Mouse (Mus musculus) splenic B cell, adult 2 months (primary cell): Measurements from ENCODE around the gene Dbndd1.
"Not testable (repeated sequence)": the region's sequence is repeated elsewhere in the genome, so short reads cannot be mapped to it uniquely, and the experiment has no call there.

Source experiments
- DNase-seq: peaks from one replicate; pipeline ENCODE4 v3.0.0-alpha.2; 2011; ENCODE audit warnings: low read depth, low spot score
- H3K27me3 ChIP-seq: 2 replicates; pipeline ENCODE4 v1.6.1; 2012; ENCODE audit warnings: mild to moderate bottlenecking, low read length, moderate library complexity, mixed read lengths; ENCODE audit not compliant: control insufficient read depth, poor library complexity, insufficient read depth, severe bottlenecking
- H3K36me3 ChIP-seq: 2 replicates; pipeline ENCODE4 v1.6.1; 2012; ENCODE audit warnings: mild to moderate bottlenecking, low read length, moderate library complexity, mixed read lengths; ENCODE audit not compliant: control insufficient read depth, poor library complexity, insufficient read depth, severe bottlenecking

The Dbndd1 gene

DNA sequence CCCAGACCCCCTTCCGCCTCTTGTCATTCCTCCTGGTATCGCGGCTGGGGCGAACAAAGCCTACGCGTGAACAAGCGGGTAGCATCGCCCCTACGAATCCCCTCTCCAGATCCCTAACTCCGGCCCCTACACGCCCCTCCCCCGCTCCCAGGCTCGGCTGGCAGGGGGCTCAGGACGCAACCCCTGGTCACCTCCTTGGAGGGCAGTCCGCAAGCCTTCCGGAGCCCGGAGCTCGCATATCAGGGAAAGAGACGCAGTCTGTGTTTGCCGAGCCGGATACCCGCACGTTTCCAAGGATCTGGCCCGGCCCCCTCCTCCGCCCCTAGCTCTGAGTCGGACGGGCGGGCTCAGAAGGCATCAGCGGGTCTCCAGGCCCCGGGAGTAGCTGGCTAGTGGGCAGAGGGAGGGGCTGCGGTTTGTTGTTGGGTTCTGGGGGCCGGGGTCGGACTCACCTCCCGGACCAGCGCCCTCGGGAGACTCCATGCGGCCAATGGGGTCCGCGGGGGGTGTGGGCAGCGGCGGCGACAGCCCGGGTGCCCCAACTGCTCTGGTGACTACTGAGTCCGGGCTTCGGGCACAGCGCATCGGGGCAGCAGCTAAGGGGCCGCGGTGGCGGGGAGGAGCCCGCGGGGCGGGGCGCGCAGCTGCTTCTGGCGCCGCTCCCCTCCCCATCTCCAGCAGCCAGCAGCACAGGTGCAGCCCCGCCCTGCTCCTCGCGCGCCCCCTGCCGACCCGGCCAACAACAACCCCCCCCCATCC, at the start of gene Dbndd1:
Gene Dbndd1, minus strand, starts transcription at position 683 of the 759 bp plus-strand sequence.
- peak; percentile 38 for DNase-seq
- H3K36me3 ChIP-seq: no peaks in the 10 kb centered on the region
- 0 out of 2 replicates have a peak, but pooled peaks cover 1% of the 10 kb centered on the region for H3K27me3 ChIP-seq

DNA sequence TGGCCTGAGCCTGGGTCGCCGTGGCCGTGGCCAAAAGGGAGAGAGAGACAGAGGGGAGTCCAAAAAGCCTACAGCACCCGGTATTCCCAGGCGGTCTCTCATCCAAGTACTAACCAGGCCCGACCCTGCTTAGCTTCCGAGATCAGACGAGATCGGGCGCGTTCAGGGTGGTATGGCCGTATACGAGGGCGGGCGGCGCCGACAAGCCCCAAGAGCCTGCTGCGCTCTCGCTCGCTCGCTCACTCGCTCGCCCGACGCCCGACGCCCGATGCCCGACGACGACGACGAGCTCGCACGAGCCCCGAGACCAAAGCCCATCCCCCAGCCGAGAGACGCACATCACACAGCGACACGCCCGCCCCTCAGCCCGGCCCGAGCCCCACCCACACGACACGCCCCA, 49.0 kb upstream of the Dbndd1 start:
- H3K27me3 ChIP-seq, H3K36me3 ChIP-seq: not testable (repeated sequence)
- peak; percentile 0 for DNase-seq

- not testable (repeated sequence) for DNase-seq, H3K27me3 ChIP-seq, H3K36me3 ChIP-seq
Measured at GRCm38 (mm10) chr8:123537641-123538040, 22.4 kb upstream of the Dbndd1 start.

- no peak for DNase-seq
- H3K27me3 ChIP-seq: no peaks in the 10 kb centered on the region
- H3K36me3 ChIP-seq: no peaks in the 10 kb centered on the region
Measured at GRCm38 (mm10) chr8:123536990-123537380, 21.7 kb upstream of the Dbndd1 start.

GRCm38 (mm10) chr8:123536242-123536989, 21.2 kb upstream of the Dbndd1 start:
- no peaks in the 10 kb centered on the region for H3K36me3 ChIP-seq
- no peaks in the 10 kb centered on the region for H3K27me3 ChIP-seq
- DNase-seq: no peak

DNA sequence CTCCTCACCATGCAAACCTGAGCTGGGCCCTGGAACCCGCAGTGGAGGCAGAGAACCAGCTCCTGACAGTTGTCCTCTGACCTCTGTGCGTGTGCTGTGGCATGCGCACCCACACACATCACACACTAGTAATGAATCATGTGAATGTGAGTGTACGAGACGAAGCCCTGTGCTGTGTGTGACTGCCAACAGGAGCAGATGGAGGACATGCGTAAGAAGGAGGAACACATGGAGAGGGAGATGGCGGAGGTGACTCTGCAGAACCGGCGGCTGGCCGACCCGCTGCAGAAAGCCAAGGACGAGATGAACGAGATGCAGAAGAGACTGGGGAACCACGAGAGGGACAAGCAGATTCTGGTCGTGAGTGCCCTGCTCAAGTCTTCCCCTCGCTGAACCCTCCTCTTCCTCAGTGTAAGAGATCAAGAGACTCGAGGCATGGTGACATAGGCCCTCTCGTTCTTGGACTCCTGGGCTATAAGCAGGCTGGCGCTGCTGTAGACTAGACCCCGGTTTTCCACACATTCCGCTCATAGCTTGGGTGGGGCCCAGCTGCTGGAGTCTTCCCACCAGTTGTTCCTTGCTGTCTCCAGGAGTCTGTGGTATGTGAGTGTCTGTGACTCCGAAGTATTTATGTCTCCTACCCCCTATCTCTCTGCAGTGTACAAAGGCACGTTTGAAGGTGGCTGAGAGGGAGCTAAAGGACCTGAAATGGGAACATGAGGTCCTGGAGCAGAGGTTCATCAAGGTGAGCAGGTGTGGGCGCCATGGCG, 12.6 kb upstream of the Dbndd1 start:
- DNase-seq: no peak
- H3K36me3 ChIP-seq: no peaks in the 10 kb centered on the region; the same call in 1 of the 2 replicates
- H3K27me3 ChIP-seq: no peaks in the 10 kb centered on the region

DNA sequence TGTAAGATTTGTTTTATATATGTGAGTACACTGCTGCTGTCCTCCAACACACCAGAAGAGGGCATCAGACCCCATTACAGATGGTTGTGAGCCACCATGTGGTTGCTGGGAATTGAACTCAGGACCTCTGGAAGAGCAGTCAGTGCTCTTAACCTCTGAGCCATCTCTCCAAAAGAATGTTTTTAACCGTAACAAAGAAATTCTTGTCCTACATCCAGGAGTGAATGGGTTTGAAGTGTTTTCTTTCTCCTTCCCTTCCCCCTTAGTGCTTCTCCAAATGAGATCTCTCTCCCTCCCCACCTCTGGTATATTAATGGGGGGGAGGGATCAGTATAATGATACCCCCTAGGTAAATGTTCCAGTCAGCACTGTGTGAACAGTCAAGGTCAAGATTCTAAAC, 4.8 kb upstream of the Dbndd1 start:
- H3K27me3 ChIP-seq, DNase-seq, H3K36me3 ChIP-seq: not testable (repeated sequence)

DNA sequence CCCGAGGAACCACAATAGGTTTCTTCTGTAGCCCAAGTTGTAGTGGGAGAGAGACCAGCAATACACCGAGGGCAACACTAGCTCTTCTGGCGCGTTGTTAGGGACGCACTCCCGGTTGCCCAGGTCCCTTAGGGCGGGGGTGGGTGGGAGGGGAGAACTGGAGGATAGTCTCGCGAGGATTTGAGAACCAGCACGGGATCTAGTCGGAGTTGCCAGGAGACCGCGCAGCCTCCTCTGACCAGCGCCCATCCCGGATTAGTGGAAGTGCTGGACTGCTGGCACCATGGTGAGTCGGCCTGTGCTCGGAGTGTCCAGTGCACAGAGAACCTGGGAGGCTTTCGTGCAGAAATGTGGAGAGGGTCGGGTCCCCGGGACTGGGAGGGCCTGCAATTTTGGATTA, 3.4 kb upstream of the Dbndd1 start, which contains the start of gene Gas8:
Gene Gas8, plus strand, starts transcription at position 168 of the 400 bp plus-strand sequence.
- no peaks in the 10 kb centered on the region for H3K36me3 ChIP-seq
- DNase-seq: peak; percentile 87
- 0 out of 2 replicates have a peak, but pooled peaks cover 1% of the 10 kb centered on the region for H3K27me3 ChIP-seq

DNA sequence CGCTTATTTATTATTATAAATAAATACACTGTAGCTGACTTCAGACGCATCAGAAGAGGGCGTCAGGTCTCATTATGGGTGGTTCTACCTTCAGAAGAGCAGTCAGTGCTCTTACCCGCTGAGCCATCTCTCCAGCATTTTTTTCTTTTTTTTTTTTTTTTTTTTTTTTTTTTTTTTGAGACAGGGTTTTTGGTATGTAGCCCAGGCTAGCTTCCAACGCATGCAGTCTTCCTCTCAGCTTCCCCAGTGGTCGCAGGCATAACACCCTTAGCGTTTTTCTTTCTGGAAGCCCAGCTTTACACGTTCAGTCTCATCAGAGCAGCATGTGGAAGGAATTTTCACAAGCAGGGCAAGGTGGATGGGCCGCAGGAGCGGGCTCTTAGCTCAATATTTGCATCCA, 2.9 kb upstream of the Dbndd1 start:
- H3K36me3 ChIP-seq: no peaks in the 10 kb centered on the region
- DNase-seq: no peak
- H3K27me3 ChIP-seq: 0 out of 2 replicates have a peak, but pooled peaks cover 1% of the 10 kb centered on the region

DNA sequence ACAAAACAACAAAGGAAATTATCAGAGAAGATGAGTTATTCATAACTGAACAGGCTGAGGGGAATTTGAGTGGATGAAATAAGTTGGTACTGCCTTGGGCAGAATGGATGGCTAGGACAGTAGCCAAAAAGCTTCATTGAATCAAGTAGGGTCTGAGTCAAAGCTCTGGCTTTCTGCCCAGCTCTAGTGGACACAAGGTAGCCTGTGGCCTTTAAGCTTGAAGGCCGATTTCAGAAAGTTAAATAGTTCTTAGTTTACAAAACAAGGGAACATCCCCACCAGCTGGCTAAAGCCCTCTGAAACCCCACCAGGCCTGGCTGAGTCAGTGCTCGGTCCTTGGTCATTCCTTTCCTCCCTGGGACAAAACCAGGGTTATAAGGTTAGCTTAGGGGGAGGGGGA, 1.3 kb upstream of the Dbndd1 start:
- DNase-seq: no peak
- 0 out of 2 replicates have a peak, but pooled peaks cover 1% of the 10 kb centered on the region for H3K27me3 ChIP-seq
- H3K36me3 ChIP-seq: no peaks in the 10 kb centered on the region

- Histone ChIP-seq H3K27me3 (0 out of 2 replicates have a peak, but pooled peaks cover 1% of the 10 kb centered on the region), H3K36me3 (no peaks in the 10 kb centered on the region)
- DNase-seq: no peak
Measured at GRCm38 (mm10) chr8:123515540-123515897, 256 bp upstream of the Dbndd1 start.

- Histone ChIP-seq H3K36me3 (no peaks in the 10 kb centered on the region), H3K27me3 (0 out of 2 replicates have a peak, but pooled peaks cover 1% of the 10 kb centered on the region)
- no peak for DNase-seq
Measured at GRCm38 (mm10) chr8:123514136-123514535, 1.1 kb downstream of the Dbndd1 start.

- H3K36me3 ChIP-seq: no peaks in the 10 kb centered on the region
- DNase-seq: no peak
- 0 out of 2 replicates have a peak, but pooled peaks cover 1% of the 10 kb centered on the region for H3K27me3 ChIP-seq
Measured at GRCm38 (mm10) chr8:123510819-123511218, 4.4 kb downstream of the Dbndd1 start.

DNA sequence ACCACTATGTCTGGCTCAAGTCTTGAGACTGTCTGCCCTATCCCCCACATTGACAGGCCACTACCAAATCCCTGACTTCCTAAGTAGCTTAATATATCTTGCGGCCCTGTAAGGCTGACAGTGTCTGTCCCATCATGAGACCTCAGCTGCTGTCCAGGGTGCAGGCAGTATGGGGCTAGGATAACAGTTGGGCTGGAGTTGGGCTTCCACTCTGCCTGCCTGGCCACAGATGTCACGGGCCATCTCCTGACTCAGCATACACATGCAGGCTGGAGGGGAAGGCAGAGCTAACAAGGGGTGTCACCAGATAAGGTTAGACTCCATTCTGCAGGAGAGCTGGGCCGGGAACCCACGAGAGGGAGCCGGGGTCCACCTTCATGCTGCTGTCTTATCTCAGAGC, 8.1 kb downstream of the Dbndd1 start:
- Histone ChIP-seq H3K36me3 (peaks cover 7% of the 10 kb centered on the region), H3K27me3 (no peaks in the 10 kb centered on the region)
- no peak for DNase-seq
